Mouse (Mus musculus): Measurements from ENCODE around the gene Gm11172. TPM values are rescaled to one million over a fixed set of nuclear protein-coding genes. Genes with fewer than 3 reads are reported as not detected.

The Gm11172 gene
- polyA plus RNA-seq, 1 experiment = not detected

- Histone ChIP-seq H3K4me3 (ENCODE audit: insufficient read depth, low read length) (no peak overlapping the region), H3K4me1 (ENCODE audit: control insufficient read depth, insufficient read depth, low read length) (no peaks in the 10 kb centered on the region), H3K27ac (ENCODE audit: insufficient read depth, low read length) (no peak overlapping the region)
- TF ChIP-seq CTCF (IDR thresholded peaks at IDR 0.05; ENCODE audit: borderline replicate concordance, insufficient read depth, low read length) (no peak), POLR2A (IDR thresholded peaks at IDR 0.05; ENCODE audit: low read depth, low read length) (no peak)
These were observed 15.2 kb downstream of the Gm11172 start for GRCm38 (mm10) chr16:10827766-10828460.

- Histone ChIP-seq H3K4me1 (ENCODE audit: control insufficient read depth, insufficient read depth, low read length) (no peaks in the 10 kb centered on the region), H3K4me3 (ENCODE audit: insufficient read depth, low read length) (no peak overlapping the region), H3K27ac (ENCODE audit: insufficient read depth, low read length) (no peak overlapping the region)
- TF ChIP-seq CTCF (IDR thresholded peaks at IDR 0.05; ENCODE audit: borderline replicate concordance, insufficient read depth, low read length) (no peak), POLR2A (IDR thresholded peaks at IDR 0.05; ENCODE audit: low read depth, low read length) (no peak)
These were observed 15.7 kb downstream of the Gm11172 start for GRCm38 (mm10) chr16:10828461-10828805.

GRCm38 (mm10) chr16:10834542-10834910, 21.8 kb downstream of the Gm11172 start:
- Histone ChIP-seq H3K4me1 (ENCODE audit: control insufficient read depth, insufficient read depth, low read length) (no peaks in the 10 kb centered on the region), H3K4me3 (ENCODE audit: insufficient read depth, low read length) (peak overlapping the region; percentile 32), H3K27ac (ENCODE audit: insufficient read depth, low read length) (no peak overlapping the region)
- no peak for TF ChIP-seq POLR2A (IDR thresholded peaks at IDR 0.05; ENCODE audit: low read depth, low read length)
- no peak for TF ChIP-seq CTCF (IDR thresholded peaks at IDR 0.05; ENCODE audit: borderline replicate concordance, insufficient read depth, low read length)

- H3K27ac ChIP-seq (ENCODE audit: insufficient read depth, low read length) = no peak within 1 kb of the TSS
- no peaks in the 10 kb centered on the region for H3K4me1 ChIP-seq (ENCODE audit: control insufficient read depth, insufficient read depth, low read length)
- TF ChIP-seq POLR2A (IDR thresholded peaks at IDR 0.05; ENCODE audit: low read depth, low read length) = 0 out of 2 replicates have a peak, but pooled peaks have one; percentile 32
- no peak for TF ChIP-seq CTCF (IDR thresholded peaks at IDR 0.05; ENCODE audit: borderline replicate concordance, insufficient read depth, low read length)
- peak within 1 kb of the TSS; percentile 34 for H3K4me3 ChIP-seq (ENCODE audit: insufficient read depth, low read length)
These were observed 22.3 kb downstream of the Gm11172 start, which contains the start of gene Rmi2 for GRCm38 (mm10) chr16:10834911-10835587. Gene Rmi2 (plus strand): TSS chr16:10835059.

- no peak overlapping the region for H3K4me3 ChIP-seq (ENCODE audit: insufficient read depth, low read length)
- TF ChIP-seq POLR2A (IDR thresholded peaks at IDR 0.05; ENCODE audit: low read depth, low read length) = no peak
- no peak for TF ChIP-seq CTCF (IDR thresholded peaks at IDR 0.05; ENCODE audit: borderline replicate concordance, insufficient read depth, low read length)
- no peak overlapping the region for H3K27ac ChIP-seq (ENCODE audit: insufficient read depth, low read length)
- H3K4me1 ChIP-seq (ENCODE audit: control insufficient read depth, insufficient read depth, low read length) = no peaks in the 10 kb centered on the region
These were observed 23.7 kb downstream of the Gm11172 start for GRCm38 (mm10) chr16:10836388-10836787.

- Histone ChIP-seq H3K4me3 (ENCODE audit: insufficient read depth, low read length) (no peak overlapping the region), H3K4me1 (ENCODE audit: control insufficient read depth, insufficient read depth, low read length) (no peaks in the 10 kb centered on the region), H3K27ac (ENCODE audit: insufficient read depth, low read length) (no peak overlapping the region)
- TF ChIP-seq CTCF (IDR thresholded peaks at IDR 0.05; ENCODE audit: borderline replicate concordance, insufficient read depth, low read length) = no peak
- no peak for TF ChIP-seq POLR2A (IDR thresholded peaks at IDR 0.05; ENCODE audit: low read depth, low read length)
These were observed 24.5 kb downstream of the Gm11172 start for GRCm38 (mm10) chr16:10837250-10837649.

GRCm38 (mm10) chr16:10837903-10838302, 25.2 kb downstream of the Gm11172 start:
- Histone ChIP-seq H3K4me1 (ENCODE audit: control insufficient read depth, insufficient read depth, low read length) (no peaks in the 10 kb centered on the region), H3K27ac (ENCODE audit: insufficient read depth, low read length) (no peak overlapping the region), H3K4me3 (ENCODE audit: insufficient read depth, low read length) (no peak overlapping the region)
- TF ChIP-seq CTCF (IDR thresholded peaks at IDR 0.05; ENCODE audit: borderline replicate concordance, insufficient read depth, low read length) (no peak), POLR2A (IDR thresholded peaks at IDR 0.05; ENCODE audit: low read depth, low read length) (no peak)

- no peak overlapping the region for H3K4me3 ChIP-seq (ENCODE audit: insufficient read depth, low read length)
- peaks cover 3% of the 10 kb centered on the region for H3K4me1 ChIP-seq (ENCODE audit: control insufficient read depth, insufficient read depth, low read length)
- TF ChIP-seq CTCF (IDR thresholded peaks at IDR 0.05; ENCODE audit: borderline replicate concordance, insufficient read depth, low read length) = no peak
- no peak for TF ChIP-seq POLR2A (IDR thresholded peaks at IDR 0.05; ENCODE audit: low read depth, low read length)
- H3K27ac ChIP-seq (ENCODE audit: insufficient read depth, low read length) = no peak overlapping the region
These were observed 26.0 kb downstream of the Gm11172 start for GRCm38 (mm10) chr16:10838487-10839245.

GRCm38 (mm10) chr16:10840018-10840417, 27.3 kb downstream of the Gm11172 start:
- TF ChIP-seq CTCF (IDR thresholded peaks at IDR 0.05; ENCODE audit: borderline replicate concordance, insufficient read depth, low read length) (no peak), POLR2A (IDR thresholded peaks at IDR 0.05; ENCODE audit: low read depth, low read length) (no peak)
- Histone ChIP-seq H3K4me3 (ENCODE audit: insufficient read depth, low read length) (no peak overlapping the region), H3K4me1 (ENCODE audit: control insufficient read depth, insufficient read depth, low read length) (peaks cover 3% of the 10 kb centered on the region), H3K27ac (ENCODE audit: insufficient read depth, low read length) (no peak overlapping the region)
